9 mouse cellular contexts compared by ENCODE assay signal in the genomic region with DNA sequence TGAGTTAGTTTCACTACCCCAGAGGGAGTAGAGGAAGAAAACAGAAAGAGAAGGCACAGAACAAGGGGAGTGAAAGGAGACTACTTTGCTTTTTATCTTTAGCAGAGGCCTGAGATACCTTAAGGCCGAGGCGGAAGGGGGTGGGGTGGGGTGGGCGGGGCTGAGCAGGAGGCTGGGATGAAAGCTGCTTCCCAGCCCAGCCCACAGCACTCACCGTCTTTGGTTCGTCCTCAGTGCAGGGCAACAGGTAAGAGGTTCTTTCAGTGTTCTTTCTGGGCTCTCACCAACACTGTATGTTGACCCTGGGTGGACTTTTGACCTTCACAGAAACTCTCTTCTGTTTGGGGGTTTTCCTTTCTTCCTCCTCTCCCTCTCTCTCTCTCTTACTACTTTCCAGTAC. TPM values are rescaled to one million over a fixed set of nuclear protein-coding genes. Genes with fewer than 3 reads are reported as not detected.
A peak's percentile ranks its signal among the peaks of the same experiment; 100 is the strongest.
DNase-seq lines count a peak whose midpoint lies in the region; ATAC-seq and TF ChIP-seq lines count a peak whose summit lies in the region.
"Had no signal": no experiment of that assay in that cellular context is flagged by ENCODE, and none has a peak within 500 bp of the region (broad histone marks: within the 10 kb centered on the region; RNA-seq: fewer than 3 reads in every experiment).

Gene Alas2, plus strand, starts transcription at position 137 of the 400 bp plus-strand sequence.

- no peak for TF ChIP-seq POLR2A in MEL (IDR thresholded peaks at IDR 0.05; ENCODE audit: control insufficient read depth in 1 of 2, insufficient read depth in 1 of 2, low read depth in 1 of 2, low read length in 2 of 2, poor library complexity in 1 of 2)
- TF ChIP-seq POLR2A in limb, embryonic 14.5 days (IDR thresholded peaks at IDR 0.05; ENCODE audit: borderline replicate concordance, extremely low read depth, insufficient read depth, insufficient read length), result no peak

- peak within 1 kb of the TSS; percentile 73 for H3K27ac ChIP-seq in MEL (ENCODE audit: control insufficient read depth, low read depth, low read length)
- H3K27ac ChIP-seq in limb, embryonic 14.5 days (replicated peaks; ENCODE audit: low read depth, low read length), result no peak within 1 kb of the TSS

- no peak for ATAC-seq in limb, embryonic 14.5 days (ENCODE audit: low FRiP score, low read depth)

- H3K27me3 ChIP-seq in MEL (ENCODE audit: control insufficient read depth in 1 of 2, insufficient read depth in 2 of 2, low read length in 2 of 2), result no peaks in the 10 kb centered on the region
- H3K27me3 ChIP-seq in limb, embryonic 14.5 days (ENCODE audit: control insufficient read depth, insufficient read depth, low read length), result no peaks in the 10 kb centered on the region

- DNase-seq in gastrocnemius, postnatal 10 days, result no peak
- no peak for DNase-seq in gastrocnemius, adult 8-10 months (ENCODE audit: low spot score in 2 of 2)
- DNase-seq in MEL (ENCODE audit: low read depth, low spot score), result no peak
- no peak for DNase-seq in gonadal fat pad, adult 2 months (ENCODE audit: low read depth)
- DNase-seq in limb, embryonic 14.5 days (ENCODE audit: low spot score), result no peak
- no peak for DNase-seq in cerebellum, postnatal 25 days
- DNase-seq in embryo, embryonic 11 days, result no peak
- no peak for DNase-seq in left cerebral cortex, adult 9 months (ENCODE audit: low spot score in 2 of 2)

- no peak for TF ChIP-seq EP300 in MEL (IDR thresholded peaks at IDR 0.05; ENCODE audit: low read depth in 1 of 2, low read length in 2 of 2)

- peak within 1 kb of the TSS; percentile 62 for H3K9ac ChIP-seq in MEL (ENCODE audit: control insufficient read depth, low read depth, low read length, poor library complexity, severe bottlenecking)
- no peak within 1 kb of the TSS for H3K9ac ChIP-seq in limb, embryonic 14.5 days (ENCODE audit: low read depth, low read length, severe bottlenecking)

- no peak for TF ChIP-seq CTCF in MEL (IDR thresholded peaks at IDR 0.05 in 2 of 3, conservative IDR thresholded peaks at IDR 0.05 in 1 of 3; ENCODE audit: control insufficient read depth in 1 of 3, insufficient read depth in 1 of 3, low read depth in 2 of 3, low read length in 3 of 3, poor library complexity in 1 of 3, severe bottlenecking in 1 of 3)

- peaks cover 34 to 38% of the 10 kb centered on the region in 2 experiments for H3K4me1 ChIP-seq in MEL (ENCODE audit: control insufficient read depth in 1 of 2, insufficient read depth in 2 of 2, low read length in 2 of 2)
- H3K4me1 ChIP-seq in limb, embryonic 14.5 days (ENCODE audit: control insufficient read depth, insufficient read depth, low read length), result no peaks in the 10 kb centered on the region

- H3K36me3 ChIP-seq in MEL (ENCODE audit: control insufficient read depth in 1 of 2, insufficient read depth in 2 of 2, low read length in 2 of 2), result peaks cover 0 to 52% of the 10 kb centered on the region in 2 experiments; a peak in 3 of 4 replicates
- peaks cover 11% of the 10 kb centered on the region for H3K36me3 ChIP-seq in limb, embryonic 14.5 days (ENCODE audit: control insufficient read depth, insufficient read depth, low read length)

- TF ChIP-seq RAD21 in MEL (IDR thresholded peaks at IDR 0.05; ENCODE audit: low read depth, low read length), result no peak

- peak within 1 kb of the TSS; percentile 57 to 66 for H3K4me3 ChIP-seq in MEL (ENCODE audit: control insufficient read depth in 1 of 2, insufficient read depth in 1 of 2, low read depth in 2 of 2, low read length in 2 of 2)
- no peak within 1 kb of the TSS for H3K4me3 ChIP-seq in limb, embryonic 14.5 days (replicated peaks; ENCODE audit: low read length)
- H3K4me3 ChIP-seq: myocyte had no signal

- H3K79me2 ChIP-seq in MEL (ENCODE audit: control insufficient read depth, insufficient read depth, low read length, poor library complexity), result no peaks in the 10 kb centered on the region

- no peak within 1 kb of the TSS for H3K4me2 ChIP-seq in limb, embryonic 14.5 days (replicated peaks; ENCODE audit: low read depth, low read length, severe bottlenecking)

- WGBS in limb, embryonic 14.5 days, result 47% methylated on average over 3 of the region's 5 CpGs

- H3K9me3 ChIP-seq in MEL (replicated peaks; ENCODE audit: insufficient read depth, low read length), result no peaks in the 10 kb centered on the region
- no peaks in the 10 kb centered on the region for H3K9me3 ChIP-seq in limb, embryonic 14.5 days (ENCODE audit: control insufficient read depth, low read length)

TF ChIP-seq in MEL, 35 proteins besides CTCF, POLR2A, EP300 and RAD21:
- no peak for TF ChIP-seq CHD2 (IDR thresholded peaks at IDR 0.05; ENCODE audit: low read length)
- TF ChIP-seq USF2 (IDR thresholded peaks at IDR 0.05; ENCODE audit: borderline replicate concordance in 1 of 2, insufficient read depth in 1 of 2, low read depth in 1 of 2, low read length in 2 of 2), result no peak
- no peak for TF ChIP-seq ZKSCAN1 (IDR thresholded peaks at IDR 0.05; ENCODE audit: low read depth, low read length)
- TF ChIP-seq JUND (IDR thresholded peaks at IDR 0.05; ENCODE audit: low read depth, low read length), result no peak
- TF ChIP-seq E2F4 (IDR thresholded peaks at IDR 0.05; ENCODE audit: borderline replicate concordance, low read depth, low read length), result no peak
- TF ChIP-seq MAX (IDR thresholded peaks at IDR 0.05; ENCODE audit: low read length), result no peak
- TF ChIP-seq TAL1 (IDR thresholded peaks at IDR 0.05; ENCODE audit: low read length), result no peak
- TF ChIP-seq SMC3 (IDR thresholded peaks at IDR 0.05; ENCODE audit: low read depth, low read length), result no peak
- TF ChIP-seq TCF12 (IDR thresholded peaks at IDR 0.05; ENCODE audit: low read depth, low read length), result no peak
- TF ChIP-seq ZNF384 (IDR thresholded peaks at IDR 0.05; ENCODE audit: low read depth, low read length), result no peak
TF ChIP-seq in MEL: peak in this region for 0.

RNA-seq across cellular contexts. Expression of gene Alas2, which starts in this region (rescaled TPM):
- 10 to 100 TPM; 12.7 to 23.6 TPM for total RNA-seq in gastrocnemius, postnatal 10 days (2021)
- 1 to 10 TPM; 1.7 to 4.5 (median 3.0) TPM for total RNA-seq in gastrocnemius, adult 8-10 months (2022)
- total RNA-seq in MEL (2012; rRNA removed), result 22.6 and 35.6 TPM in 2 replicates
- 10 to 100 TPM in 1 of 2 experiments, not detected in 1; 79.1 TPM for polyA plus RNA-seq in MEL (2012; ENCODE audit: insufficient read depth in 1 of 2, insufficient read length in 2 of 2, low read depth in 1 of 2, low replicate concordance in 2 of 2, missing spikeins in 1 of 2)
- polyA plus RNA-seq in gonadal fat pad, adult 2 months (2012; rRNA removed), result 14.5 and 37.8 TPM in 2 replicates
- 24.3 and 28.4 TPM in 2 replicates for polyA plus RNA-seq in limb, embryonic 14.5 days (2012; rRNA removed)
- 42.4 and 63.0 TPM in 2 replicates for polyA plus RNA-seq in limb, embryonic 14.5 days (2014; fragmentation: Nextera tagmentation; extraction: Ambion mirVana)
- polyA plus RNA-seq: myocyte had no signal
